Mouse (Mus musculus) thymus, adult 2 months (tissue): ENCODE results near the gene Psmd14. TPM values are rescaled to one million over a fixed set of nuclear protein-coding genes. Genes with fewer than 3 reads are reported as not detected.

Source experiments
- DNase-seq: peaks from one replicate; pipeline ENCODE4 v3.0.0; 2021
- H3K27ac ChIP-seq: fragments of 200-500 bp; 2 replicates; pipeline ENCODE4 v1.5.1; 2012; ENCODE audit warnings: low read length, control low read depth; ENCODE audit not compliant: control insufficient read depth, insufficient read depth
- H3K27me3 ChIP-seq: fragments of 200-500 bp; 2 replicates; pipeline ENCODE4 v1.6.1; 2012; ENCODE audit warnings: mild to moderate bottlenecking, low read length, moderate library complexity, mixed read lengths; ENCODE audit not compliant: control insufficient read depth, insufficient read depth
- H3K36me3 ChIP-seq: fragments of 200-500 bp; 2 replicates; pipeline ENCODE4 v1.6.1; 2012; ENCODE audit warnings: mild to moderate bottlenecking, low read length, moderate library complexity; ENCODE audit not compliant: control insufficient read depth, insufficient read depth
- H3K4me1 ChIP-seq: fragments of 200-500 bp; replicated peaks from 2 replicates; pipeline ENCODE4 v1.6.1; 2012; ENCODE audit warnings: low read length; ENCODE audit not compliant: control insufficient read depth, insufficient read depth
- H3K4me3 ChIP-seq: fragments of 200-500 bp; 2 replicates; pipeline ENCODE4 v1.5.1; 2012; ENCODE audit warnings: mild to moderate bottlenecking, low read length, control low read depth, moderate library complexity; ENCODE audit not compliant: control insufficient read depth, insufficient read depth
- CTCF ChIP-seq: fragments of 200-500 bp; IDR thresholded peaks from 2 replicates; pipeline ENCODE4 v1.5.1; 2012; ENCODE audit warnings: mild to moderate bottlenecking, control low read depth, low read length, moderate library complexity, borderline replicate concordance; ENCODE audit not compliant: control insufficient read depth, poor library complexity, insufficient read depth; ENCODE audit errors: extremely low read depth
- POLR2A ChIP-seq: fragments of 200-500 bp; IDR thresholded peaks from 2 replicates; pipeline ENCODE4 v1.6.1; 2012; ENCODE audit warnings: mild to moderate bottlenecking, low read length, control low read depth, moderate library complexity; ENCODE audit not compliant: control insufficient read depth, poor library complexity, insufficient read depth; ENCODE audit errors: extremely low read depth
- WGBS: fragments of 180-500 bp; shearing (Covaris S2); methylation state at CpG from one replicate; pipeline ENCODE4 v1.1.7; 2018; 5-methylcytosine and 5-hydroxymethylcytosine counted together
- polyA plus RNA-seq: library from polyadenylated mRNA; depleted of rRNA; stranded (reverse); fragments of >200 nt; gene quantifications from 2 replicates; pipeline ENCODE4 v1.2.3, GENCODE M21; 2012

The Psmd14 gene
- polyA plus RNA-seq, 1 experiment, result 26.7 TPM

- Histone ChIP-seq H3K36me3 (no peaks in the 10 kb centered on the region), H3K4me1 (peaks cover 2% of the 10 kb centered on the region; the same call in 1 of the 2 replicates), H3K27ac (no peak overlapping the region), H3K27me3 (no peaks in the 10 kb centered on the region), H3K4me3 (no peak overlapping the region)
- 51% methylated on average over 1 of the region's 1 CpGs for WGBS
- TF ChIP-seq CTCF (no peak), POLR2A (no peak)
- DNase-seq, result no peak
Observed at GRCm38 (mm10) chr2:61734175-61734574, 22.7 kb downstream of the Psmd14 start.

DNA sequence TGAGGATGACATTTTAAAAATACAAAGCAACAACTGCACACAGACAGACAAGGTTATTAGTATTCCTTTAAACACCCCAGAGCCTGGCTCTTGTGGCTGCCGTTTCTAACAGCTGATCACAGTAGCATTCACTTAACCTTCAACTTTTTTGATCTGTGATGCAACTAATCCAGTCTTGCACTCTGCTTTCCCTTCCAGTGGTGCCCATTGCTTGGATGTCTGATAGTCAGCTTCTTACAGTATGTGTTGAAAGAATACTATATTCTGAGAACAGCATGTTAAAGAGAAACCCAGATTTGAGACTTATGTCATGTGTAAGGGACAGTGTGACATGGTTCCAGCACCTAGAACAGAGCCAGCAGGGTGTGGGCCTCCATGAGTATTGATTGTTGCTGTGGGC is 34.6 kb downstream of the Psmd14 start:
- DNase-seq, result no peak
- TF ChIP-seq CTCF (no peak), POLR2A (no peak)
- Histone ChIP-seq H3K4me1 (no peaks in the 10 kb centered on the region), H3K27ac (no peak overlapping the region), H3K27me3 (no peaks in the 10 kb centered on the region), H3K36me3 (no peaks in the 10 kb centered on the region), H3K4me3 (no peak overlapping the region)
- 87% methylated on average over 1 of the region's 1 CpGs for WGBS

GRCm38 (mm10) chr2:61746580-61746979 is 35.1 kb downstream of the Psmd14 start:
- Histone ChIP-seq H3K27me3 (no peaks in the 10 kb centered on the region), H3K36me3 (no peaks in the 10 kb centered on the region), H3K4me3 (no peak overlapping the region), H3K4me1 (no peaks in the 10 kb centered on the region), H3K27ac (no peak overlapping the region)
- 66% methylated on average over 2 of the region's 2 CpGs for WGBS
- DNase-seq, result no peak
- no peak for TF ChIP-seq POLR2A
- no peak for TF ChIP-seq CTCF

DNA sequence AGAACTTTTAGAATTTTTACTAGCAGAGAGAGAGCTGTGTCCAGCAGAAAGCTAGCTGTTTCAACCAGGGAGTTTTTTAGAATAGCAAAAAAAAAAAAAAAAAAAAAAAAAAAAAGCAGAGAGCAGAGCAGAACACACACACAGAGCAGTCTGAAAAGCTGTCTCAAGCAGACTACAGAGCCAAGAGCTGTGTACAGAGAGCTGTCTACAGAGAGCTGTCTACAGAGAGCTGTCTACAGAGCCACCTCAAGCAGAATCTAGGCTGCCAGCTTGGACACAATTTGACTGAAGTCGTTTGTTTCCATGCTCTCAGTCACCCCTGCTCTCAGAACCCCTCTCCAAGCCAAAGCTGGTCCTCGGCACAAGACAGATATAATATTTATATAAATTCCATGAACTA is 35.9 kb downstream of the Psmd14 start:
- no peak overlapping the region for H3K27ac ChIP-seq
- H3K4me1 ChIP-seq, result no peaks in the 10 kb centered on the region
- no peaks in the 10 kb centered on the region for H3K36me3 ChIP-seq
- no peak overlapping the region for H3K4me3 ChIP-seq
- no peak for DNase-seq
- no peak for TF ChIP-seq POLR2A
- no peak for TF ChIP-seq CTCF
- H3K27me3 ChIP-seq, result no peaks in the 10 kb centered on the region
- WGBS, result 95% methylated on average over 2 of the region's 2 CpGs

DNA sequence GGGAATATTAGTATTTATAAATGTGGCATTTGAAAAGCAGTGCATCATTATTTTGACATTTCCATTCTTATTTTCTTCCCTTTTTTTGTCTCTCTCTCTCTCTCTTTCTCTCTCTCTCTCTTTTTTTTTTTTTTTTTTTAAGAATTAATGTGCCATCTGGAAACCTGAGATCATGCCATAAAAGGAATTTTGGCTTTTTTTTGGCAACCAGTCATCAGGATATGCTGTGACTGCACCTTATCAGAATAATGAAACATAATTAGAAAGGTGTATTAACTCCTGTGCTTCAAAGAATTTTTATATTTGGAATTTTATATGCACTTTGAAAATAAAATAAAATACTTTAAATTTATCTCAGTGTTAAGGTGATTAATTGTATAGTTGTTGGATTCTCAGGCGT is 39.2 kb downstream of the Psmd14 start:
- Histone ChIP-seq H3K27ac (no peak overlapping the region), H3K27me3 (no peaks in the 10 kb centered on the region), H3K36me3 (no peaks in the 10 kb centered on the region), H3K4me3 (no peak overlapping the region), H3K4me1 (no peaks in the 10 kb centered on the region)
- WGBS, result 97% methylated on average over 1 of the region's 1 CpGs
- no peak for TF ChIP-seq CTCF
- TF ChIP-seq POLR2A, result no peak
- DNase-seq, result no peak

DNA sequence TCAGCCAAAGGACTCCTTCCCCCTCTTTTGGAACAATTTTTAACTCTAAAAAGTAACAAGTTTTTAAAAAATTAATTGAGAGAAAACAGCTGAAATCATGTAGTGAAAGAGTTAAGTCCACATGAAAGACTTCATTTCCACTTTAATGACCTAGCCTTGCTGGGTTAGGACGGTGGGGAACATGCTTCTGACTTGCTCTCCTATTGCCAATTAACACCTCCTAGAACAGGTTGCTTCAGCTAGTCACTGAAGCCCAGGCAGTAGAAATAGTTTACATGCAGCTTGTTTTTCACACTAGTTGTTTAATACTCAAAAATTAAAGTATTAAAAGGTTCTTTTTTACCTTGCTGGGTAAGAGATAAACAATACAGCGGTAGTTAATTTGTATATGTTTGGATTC is 39.8 kb downstream of the Psmd14 start:
- DNase-seq, result no peak
- no peak overlapping the region for H3K27ac ChIP-seq
- H3K4me3 ChIP-seq, result no peak overlapping the region
- TF ChIP-seq POLR2A, result no peak
- no peak for TF ChIP-seq CTCF
- H3K36me3 ChIP-seq, result no peaks in the 10 kb centered on the region
- 86% methylated on average over 2 of the region's 2 CpGs for WGBS
- H3K27me3 ChIP-seq, result no peaks in the 10 kb centered on the region
- no peaks in the 10 kb centered on the region for H3K4me1 ChIP-seq

DNA sequence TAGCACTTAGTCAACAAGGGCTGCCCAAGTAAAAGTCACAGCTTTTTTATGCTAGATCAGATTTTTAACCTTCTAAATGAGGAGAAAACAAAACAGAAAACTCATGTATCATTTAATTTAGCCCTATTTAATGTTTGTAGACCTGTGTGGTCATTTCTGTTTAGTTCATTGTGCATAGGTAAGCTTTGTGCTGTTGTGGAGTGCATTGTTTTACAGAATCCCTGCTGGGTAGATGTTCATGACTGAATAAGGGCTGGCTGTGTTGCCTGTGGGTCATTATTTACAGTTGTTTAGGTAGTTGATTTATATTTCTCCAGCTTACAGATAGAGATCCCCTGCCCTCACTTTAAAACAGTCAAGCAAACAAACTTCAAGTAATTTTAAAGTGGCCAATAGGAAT is 40.9 kb downstream of the Psmd14 start:
- Histone ChIP-seq H3K27me3 (no peaks in the 10 kb centered on the region), H3K36me3 (no peaks in the 10 kb centered on the region), H3K4me3 (no peak overlapping the region), H3K4me1 (no peaks in the 10 kb centered on the region), H3K27ac (no peak overlapping the region)
- DNase-seq, result no peak
- TF ChIP-seq CTCF (no peak), POLR2A (no peak)
